Mouse (Mus musculus) right cerebral cortex, postnatal 36 days (tissue): ENCODE measurements around the gene Lrig2.
A peak's percentile ranks its signal among the peaks of the same experiment; 100 is the strongest.

ENCODE experiments used
- DNase-seq, 2 experiments: peaks; one replicate each; pipeline ENCODE4 v3.0.0; 2022; ENCODE audit warnings: low spot score in 2 of 2, mixed read lengths in 1 of 2

Gene Lrig2

DNA sequence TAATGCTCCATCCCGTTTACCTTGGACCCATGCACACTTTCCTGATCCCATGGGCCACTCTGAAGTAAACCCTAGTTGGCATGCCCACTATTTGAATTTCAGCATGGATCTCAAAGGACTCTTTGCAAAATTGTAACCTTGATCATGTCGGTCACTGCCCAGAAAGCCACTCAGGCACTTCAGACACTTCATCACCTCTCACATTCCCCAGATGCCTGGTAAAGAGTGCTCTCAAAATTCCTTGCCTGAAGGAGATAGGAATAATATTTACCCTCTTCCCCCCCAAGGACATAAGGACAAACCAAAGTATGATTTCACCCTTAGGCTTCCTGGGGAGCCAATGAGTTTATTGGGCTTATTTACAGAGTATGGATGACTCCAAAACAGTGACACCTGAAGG lies 139.3 kb downstream of the Lrig2 start:
- no peak for DNase-seq

- no peak for DNase-seq
These were observed 143.8 kb downstream of the Lrig2 start for GRCm38 (mm10) chr3:104367912-104368311.

DNA sequence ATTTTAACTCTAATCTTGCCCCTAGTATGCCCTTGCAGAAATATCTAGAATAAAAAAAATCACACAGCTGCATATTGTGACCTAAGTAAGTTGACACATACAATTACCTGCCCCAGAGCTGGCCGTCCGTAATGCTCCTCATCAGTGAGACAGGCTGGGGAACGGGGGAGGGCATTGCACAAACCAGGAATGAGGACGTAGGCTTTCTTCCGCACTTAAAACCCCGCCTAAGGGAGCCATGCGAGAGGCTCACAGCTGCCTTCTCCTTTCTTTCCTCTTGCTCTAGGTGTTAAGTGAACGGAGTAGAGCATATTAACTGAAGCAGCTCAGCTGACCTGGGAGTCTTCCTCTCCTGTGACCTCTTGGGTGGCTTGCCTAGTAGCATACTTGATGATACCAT lies 149.9 kb downstream of the Lrig2 start:
- DNase-seq: no peak

DNA sequence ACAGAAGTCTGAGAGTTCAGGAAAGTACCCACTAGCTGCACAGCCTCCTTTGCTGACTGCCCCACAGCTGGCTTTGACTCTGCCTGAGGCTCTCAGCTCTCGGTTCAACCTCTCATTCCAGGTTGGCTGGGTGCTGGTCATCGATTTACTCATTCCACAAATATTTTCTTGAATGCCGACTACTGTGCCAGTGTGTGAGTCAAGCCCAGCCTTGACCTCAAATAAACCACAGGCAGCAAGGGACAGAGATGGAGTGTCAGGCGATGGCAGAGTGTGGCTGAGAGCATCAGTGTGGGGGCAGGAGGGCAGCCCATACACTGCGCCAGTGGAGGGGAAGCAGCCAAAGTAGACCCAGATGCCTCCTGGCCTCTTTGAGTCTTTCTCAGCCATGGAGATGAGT lies 151.4 kb downstream of the Lrig2 start:
- DNase-seq: no peak

- no peak for DNase-seq
These were observed 152.2 kb downstream of the Lrig2 start for GRCm38 (mm10) chr3:104359225-104360135.

- DNase-seq: no peak
These were observed 153.0 kb downstream of the Lrig2 start for GRCm38 (mm10) chr3:104358747-104359146.

GRCm38 (mm10) chr3:104356106-104356505 lies 155.6 kb downstream of the Lrig2 start:
- no peak for DNase-seq

GRCm38 (mm10) chr3:104353884-104354283 lies 157.8 kb downstream of the Lrig2 start:
- DNase-seq: no peak

- DNase-seq: no peak
These were observed 159.2 kb downstream of the Lrig2 start for GRCm38 (mm10) chr3:104352358-104353060.

DNA sequence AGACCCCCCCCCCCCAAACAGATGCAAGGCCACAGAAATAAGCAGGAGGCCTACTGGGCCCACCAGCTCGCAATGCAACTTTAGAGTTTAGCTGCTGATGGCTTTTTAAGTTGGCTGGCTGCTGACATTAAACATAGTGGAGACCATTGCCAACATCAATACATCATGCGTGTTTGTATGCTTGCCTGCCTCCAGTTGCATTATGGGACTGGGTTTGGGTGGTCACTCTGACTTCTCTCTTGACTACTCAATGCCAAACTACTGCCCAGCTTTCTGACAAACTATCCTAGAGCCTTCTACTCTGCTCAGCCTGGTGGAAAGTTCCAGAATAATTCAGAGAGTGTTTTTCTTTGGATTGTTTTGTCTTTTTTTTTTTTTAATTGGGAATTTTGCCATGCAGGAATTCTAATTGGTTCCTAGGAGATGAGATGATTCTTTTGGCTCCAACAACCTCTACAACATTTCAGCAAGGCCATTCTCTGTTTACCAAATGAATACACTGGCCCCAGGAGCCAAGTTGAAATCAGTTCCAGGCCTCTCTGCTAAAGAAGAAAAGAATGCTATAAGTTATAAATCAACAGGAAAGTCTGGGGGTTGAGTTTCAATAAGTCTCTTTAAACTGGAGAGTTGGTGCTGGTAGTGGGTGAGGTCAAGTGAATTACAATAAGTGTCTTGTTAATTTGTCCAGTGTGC lies 161.3 kb downstream of the Lrig2 start:
- DNase-seq: no peak

GRCm38 (mm10) chr3:104349847-104350228 lies 161.9 kb downstream of the Lrig2 start:
- no peak for DNase-seq

- peak; percentile 19 to 31 for DNase-seq
These were observed 162.4 kb downstream of the Lrig2 start for GRCm38 (mm10) chr3:104349203-104349846.
